Mouse (Mus musculus): Measurements from ENCODE around the gene Ano1. TPM values are rescaled to one million over a fixed set of nuclear protein-coding genes. Genes with fewer than 3 reads are reported as not detected.

Gene Ano1
- total RNA-seq, 2 experiments from 2014 or later, result 2.5 to 2.6 TPM

- DNase-seq, result no peak
These were observed 12.9 kb upstream of the Ano1 start for GRCm38 (mm10) chr7:144764537-144765282.

- no peak for DNase-seq
These were observed 12.2 kb upstream of the Ano1 start for GRCm38 (mm10) chr7:144764013-144764412.

DNA sequence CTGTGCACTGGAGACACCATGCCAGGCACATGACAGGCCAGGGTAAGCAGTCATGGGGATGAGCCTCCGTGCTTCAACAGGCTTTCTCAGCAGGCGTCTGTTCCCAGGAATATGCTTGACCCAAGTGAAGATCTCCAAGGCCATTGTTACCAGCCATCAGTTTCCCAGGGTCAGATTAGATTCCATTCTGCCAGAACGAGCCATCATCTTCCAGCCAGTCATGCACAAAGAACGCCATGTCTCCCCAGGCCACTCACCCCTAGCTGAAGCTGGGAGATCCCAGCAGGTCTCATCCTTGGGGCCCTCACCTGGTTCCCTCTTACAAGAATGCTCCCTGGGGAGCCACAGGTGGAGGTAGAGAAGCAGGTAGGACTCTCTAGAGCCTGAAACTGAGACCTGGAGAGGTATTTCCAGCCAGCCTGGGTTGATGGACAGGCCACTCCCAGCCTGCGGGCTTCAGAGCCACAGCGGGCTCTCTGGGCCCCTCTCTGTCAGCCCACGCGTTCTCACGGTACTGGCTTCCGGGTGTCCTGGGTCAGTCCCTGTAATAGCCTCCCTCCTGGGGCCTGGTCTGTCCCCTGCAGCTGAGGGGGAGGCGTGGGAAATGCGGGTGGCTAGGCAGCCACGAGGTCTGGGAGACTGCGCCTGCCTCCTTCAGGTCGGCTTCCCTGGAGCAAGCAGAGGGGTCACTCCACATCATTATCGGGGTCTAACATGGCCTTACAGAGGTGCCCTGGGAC lies 10.9 kb upstream of the Ano1 start:
- DNase-seq, result no peak

- DNase-seq, result no peak
These were observed 8.5 kb upstream of the Ano1 start for GRCm38 (mm10) chr7:144760228-144760627.

DNA sequence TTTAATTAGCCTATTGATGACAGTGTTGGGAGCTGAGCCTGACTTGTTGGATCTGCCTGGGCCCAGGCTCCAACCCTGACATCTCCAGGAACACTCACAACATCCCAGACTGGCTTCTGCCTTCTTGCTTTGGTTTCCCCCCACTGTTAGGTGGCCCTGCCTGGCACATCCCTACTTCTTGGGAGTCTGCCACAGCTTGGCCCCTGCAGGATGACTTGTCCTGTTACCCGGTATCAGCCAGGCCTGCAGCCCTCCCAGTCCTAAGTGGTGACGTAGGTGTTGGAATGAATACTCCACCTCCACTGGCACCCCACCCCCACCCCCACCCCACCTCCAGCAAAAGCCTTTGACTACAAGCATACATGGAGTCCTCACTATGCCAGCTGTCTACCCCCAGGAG lies 7.7 kb upstream of the Ano1 start:
- no peak for DNase-seq

GRCm38 (mm10) chr7:144755511-144756378 lies 4.0 kb upstream of the Ano1 start:
- DNase-seq, result no peak

GRCm38 (mm10) chr7:144754722-144755121 lies 2.9 kb upstream of the Ano1 start:
- DNase-seq, result no peak

GRCm38 (mm10) chr7:144753657-144754031 lies 1.9 kb upstream of the Ano1 start:
- DNase-seq, result no peak

DNA sequence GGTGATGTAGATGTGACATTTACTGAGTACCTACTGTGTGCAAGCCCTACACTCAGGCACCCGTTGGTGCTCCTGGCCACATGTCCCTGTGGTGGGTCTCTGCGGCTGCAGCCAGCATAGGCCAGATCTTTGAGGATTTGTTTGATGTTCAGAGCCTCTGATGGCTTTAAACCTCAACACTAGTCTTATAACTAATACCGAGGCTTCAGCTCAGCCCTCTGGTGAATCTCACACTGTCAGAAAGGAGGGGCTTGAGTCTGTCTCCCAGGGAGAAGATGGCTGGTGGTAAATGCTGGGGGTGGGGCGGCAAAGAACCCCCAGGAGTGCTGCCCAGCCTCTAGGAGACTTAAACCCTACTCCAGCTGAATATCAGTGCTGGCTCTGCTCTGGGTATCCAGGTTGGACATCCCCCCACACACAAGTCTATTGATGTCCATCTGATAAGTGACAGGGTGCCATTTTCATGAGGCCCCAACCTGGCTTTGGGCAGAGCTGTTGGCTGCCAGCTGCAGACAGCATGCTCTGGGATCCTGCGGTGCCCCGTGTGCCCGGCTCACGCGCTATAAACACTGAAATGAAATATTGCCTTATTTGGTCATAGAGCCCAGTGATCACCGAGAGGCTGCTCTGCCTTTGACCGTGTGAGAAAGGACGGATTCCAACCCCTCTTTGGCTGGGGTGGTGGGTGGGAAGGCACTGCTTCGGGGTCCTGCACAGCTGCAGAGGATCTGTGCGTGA lies 1.3 kb upstream of the Ano1 start:
- DNase-seq, result no peak

DNA sequence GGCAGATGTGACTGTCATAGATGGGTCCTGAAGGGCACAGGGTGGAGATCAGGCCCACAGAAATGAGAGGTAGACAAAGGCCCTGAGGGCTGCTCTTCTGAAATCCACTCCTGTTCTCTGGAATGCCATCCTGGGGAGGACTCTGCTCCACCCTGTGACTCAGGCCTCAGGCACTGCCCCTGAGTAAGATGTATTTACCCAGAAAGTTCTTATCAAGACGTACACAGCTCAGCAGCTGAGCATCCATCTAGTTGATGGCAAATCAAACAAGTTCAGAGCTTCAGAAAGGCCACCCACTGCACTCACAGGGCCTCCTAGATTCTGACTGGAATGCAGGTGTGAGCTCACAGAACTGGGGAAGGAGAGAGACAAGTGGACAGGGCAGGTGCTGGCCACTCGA lies 4.0 kb downstream of the Ano1 start:
- no peak for DNase-seq

GRCm38 (mm10) chr7:144746466-144746865 lies 5.3 kb downstream of the Ano1 start:
- no peak for DNase-seq

DNA sequence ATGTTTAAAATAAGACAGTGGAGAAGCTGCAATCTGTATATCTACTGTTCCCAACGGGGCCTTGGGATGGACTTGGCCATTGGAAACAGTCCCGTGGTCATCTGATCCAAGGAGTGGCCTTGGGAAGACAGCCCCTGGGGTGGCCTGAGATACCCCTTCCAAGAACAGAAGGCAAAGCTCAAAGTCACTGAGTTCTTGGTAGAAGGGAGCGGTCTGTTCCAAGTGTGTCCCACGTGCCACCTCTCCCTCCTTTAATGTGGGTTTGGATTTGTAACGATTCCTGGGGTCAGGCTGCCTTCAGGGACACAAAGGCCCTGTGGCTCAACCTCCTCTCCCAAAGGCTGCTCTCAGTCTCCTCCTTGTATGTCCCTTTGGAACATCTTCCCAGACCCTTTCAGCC lies 7.9 kb downstream of the Ano1 start:
- no peak for DNase-seq

GRCm38 (mm10) chr7:144740643-144741042 lies 11.1 kb downstream of the Ano1 start:
- no peak for DNase-seq

- DNase-seq, result no peak
These were observed 12.0 kb downstream of the Ano1 start for GRCm38 (mm10) chr7:144739810-144740209.

DNA sequence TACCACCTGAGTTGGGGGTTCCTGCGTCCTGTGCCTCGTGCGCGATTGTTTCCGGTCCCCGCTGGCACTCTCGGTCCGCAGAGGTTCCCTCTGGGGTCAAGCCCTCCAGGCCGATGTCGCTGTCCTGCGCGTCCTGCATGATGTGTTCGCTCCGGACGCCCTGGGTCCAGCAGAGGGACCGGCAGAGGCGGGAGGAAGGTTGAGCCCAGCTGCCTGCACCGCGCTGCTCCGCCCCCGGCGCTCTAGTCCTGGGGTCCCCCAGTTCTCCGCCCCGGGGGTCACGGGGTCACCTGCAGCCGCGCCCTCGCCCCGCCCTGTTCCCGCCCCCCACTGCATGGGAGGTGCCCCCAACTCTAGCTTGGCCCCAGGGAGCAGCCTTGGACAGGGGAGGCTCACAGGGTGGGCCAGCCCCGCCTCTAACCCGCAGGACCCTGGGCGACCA lies 13.4 kb downstream of the Ano1 start:
- DNase-seq, result no peak

DNA sequence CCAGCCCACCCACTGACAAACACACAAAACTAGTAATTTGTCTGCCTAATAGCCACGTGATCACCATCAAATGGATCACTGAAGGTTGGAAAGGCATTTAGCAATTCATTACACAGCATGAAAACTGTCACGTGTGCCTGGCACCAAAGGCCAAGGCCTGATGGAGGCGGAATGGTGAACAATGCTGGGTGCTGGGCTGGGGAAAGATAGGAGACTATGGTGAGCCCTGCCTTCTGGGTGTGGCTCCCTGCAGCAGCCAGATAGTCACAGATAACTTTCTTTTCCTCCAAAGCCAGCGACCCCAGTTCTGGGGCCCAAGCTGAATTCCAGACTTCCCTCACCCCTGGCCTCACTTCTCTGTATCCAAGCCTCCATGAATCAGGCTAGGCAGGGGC lies 19.9 kb downstream of the Ano1 start:
- DNase-seq, result no peak

DNA sequence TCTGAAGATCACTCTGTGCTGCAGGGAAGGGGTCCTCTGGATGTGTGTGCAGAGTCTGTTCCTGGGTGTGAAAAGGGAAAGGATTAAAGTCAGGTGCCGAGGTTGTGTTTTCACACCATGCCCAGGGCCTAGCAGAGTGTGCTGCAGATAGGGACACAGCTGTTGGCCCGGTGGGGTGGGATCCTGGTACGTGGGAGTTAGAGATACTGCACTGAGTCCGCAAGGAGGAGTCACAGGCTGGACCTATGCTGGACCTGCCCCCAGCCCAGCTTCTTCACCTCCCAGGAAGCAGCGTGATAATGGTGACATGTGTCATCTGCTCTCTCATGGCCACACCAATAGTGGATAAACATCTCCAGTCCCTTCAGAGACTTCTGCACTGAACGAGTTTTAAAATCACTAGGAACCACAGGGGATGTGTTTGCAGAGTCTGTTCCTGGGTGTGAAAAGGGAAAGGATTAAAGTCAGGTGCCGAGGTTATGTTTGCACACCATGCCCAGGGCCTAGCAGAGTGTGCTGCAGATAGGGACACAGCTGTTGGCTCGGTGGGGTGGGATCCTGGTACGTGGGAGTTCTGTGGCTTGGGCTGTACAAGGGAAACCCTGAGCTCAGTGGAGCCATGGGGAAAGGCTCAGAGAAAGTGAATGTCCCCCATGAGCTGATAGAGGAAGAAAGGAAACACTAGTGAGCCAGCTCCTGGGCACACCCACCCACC lies 20.4 kb downstream of the Ano1 start:
- DNase-seq, result no peak

DNA sequence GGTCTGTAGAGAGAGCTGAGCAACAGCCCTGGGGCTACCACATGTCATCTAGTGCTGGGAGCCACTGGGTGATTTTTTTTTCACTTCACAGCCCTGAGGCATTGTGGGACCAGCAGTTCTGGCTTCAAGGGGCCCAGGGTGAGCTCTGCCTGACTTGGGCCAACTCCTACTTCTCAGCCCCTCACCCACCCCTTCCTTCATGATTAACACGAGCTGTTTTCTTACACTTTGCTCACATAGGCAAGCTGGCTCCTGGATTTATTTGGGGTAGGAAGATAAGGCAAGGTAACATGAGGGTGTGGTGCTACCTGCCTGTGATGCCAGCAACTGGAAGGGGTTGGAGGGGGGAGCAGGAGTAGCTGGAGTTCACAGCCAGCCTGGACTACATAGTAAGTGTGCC lies 27.5 kb downstream of the Ano1 start:
- DNase-seq, result no peak

DNA sequence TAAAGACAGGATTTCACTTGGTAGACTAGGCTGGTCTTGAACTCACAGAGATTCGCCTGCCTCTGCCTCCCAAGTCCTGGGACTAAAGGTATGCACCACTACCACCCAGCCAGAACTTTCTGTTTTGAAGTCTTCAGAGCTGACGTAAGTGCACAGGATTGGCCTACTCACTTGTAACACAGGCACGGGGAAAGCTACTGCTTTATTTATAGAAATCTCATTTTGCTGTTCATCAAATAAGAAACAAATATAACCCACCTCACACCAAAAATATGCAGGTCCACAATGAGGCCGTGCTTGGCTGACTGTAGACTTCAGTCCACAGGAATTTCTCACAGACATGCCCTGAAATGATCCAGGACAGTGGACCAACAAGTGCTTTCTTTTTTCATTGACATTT lies 31.8 kb downstream of the Ano1 start:
- DNase-seq, result no peak

DNA sequence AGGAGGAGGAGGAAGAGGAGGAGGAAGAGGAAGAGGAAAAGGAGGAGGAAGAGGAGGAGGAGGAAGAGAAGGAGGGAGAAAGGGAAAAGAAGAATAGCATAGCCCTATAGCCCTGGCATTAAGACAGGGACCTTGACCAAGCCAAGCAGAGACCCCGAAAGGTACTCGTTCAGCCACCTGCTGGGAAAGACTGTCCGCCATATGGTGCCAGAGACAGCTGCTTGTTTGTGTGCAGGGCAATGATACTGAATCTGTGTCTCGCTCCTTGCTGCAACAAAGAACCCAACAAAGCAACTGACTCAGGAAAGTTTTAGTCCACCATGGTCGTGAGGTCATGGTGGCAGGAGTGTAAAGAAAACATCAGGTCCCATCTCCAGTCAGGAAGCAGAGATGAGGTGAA lies 34.0 kb downstream of the Ano1 start:
- no peak for DNase-seq

- DNase-seq, result no peak
These were observed 53.9 kb downstream of the Ano1 start for GRCm38 (mm10) chr7:144697870-144698269.

Measured in layer of hippocampus, postnatal 36 days (tissue).